18 mouse cellular contexts compared by ENCODE assay signal in the genomic region with DNA sequence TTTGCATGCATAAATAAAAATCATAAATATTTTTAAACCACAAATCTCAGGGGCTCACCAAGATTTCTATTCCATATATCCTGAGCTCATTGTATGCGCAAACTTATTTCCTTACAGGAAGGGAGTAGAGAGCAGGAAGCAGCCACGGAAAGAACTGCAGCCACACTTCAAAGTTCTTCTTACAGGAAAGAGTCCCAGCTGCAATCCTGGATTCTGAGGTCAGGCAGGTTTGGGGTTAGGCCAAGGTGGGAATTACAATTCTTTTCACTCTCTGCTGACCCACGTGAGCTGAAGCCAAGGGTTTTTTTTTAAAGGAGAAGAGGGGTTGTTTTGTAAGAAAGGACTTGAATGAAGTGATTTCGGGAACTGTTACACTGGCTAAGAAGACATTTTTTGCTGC. TPM values are rescaled to one million over a fixed set of nuclear protein-coding genes. Genes with fewer than 3 reads are reported as not detected.
DNase-seq lines count a peak whose midpoint lies in the region; ATAC-seq lines count a peak whose summit lies in the region.
"Had no signal": no experiment of that assay in that cellular context is flagged by ENCODE, and none has a peak within 500 bp of the region (broad histone marks: within the 10 kb centered on the region; RNA-seq: fewer than 3 reads in every experiment).

No protein-coding gene starts in this region.

- no peaks in the 10 kb centered on the region for H3K4me1 ChIP-seq in forebrain, embryonic 14.5 days (ENCODE audit: control insufficient read depth, insufficient read depth, low read length)
- H3K4me1 ChIP-seq: hindbrain, embryonic 13.5 days had no signal

- no peaks in the 10 kb centered on the region for H3K36me3 ChIP-seq in forebrain, embryonic 14.5 days (ENCODE audit: control insufficient read depth, insufficient read depth, low read length)
- H3K36me3 ChIP-seq: hindbrain, embryonic 13.5 days; limb, embryonic 15.5 days had no signal

- H3K4me2 ChIP-seq in forebrain, embryonic 14.5 days (ENCODE audit: low read length): no peak overlapping the region
- H3K4me2 ChIP-seq: hindbrain, embryonic 13.5 days; limb, embryonic 15.5 days had no signal

- DNase-seq in kidney, adult 9 months: peak; percentile 42
- no peak for DNase-seq in kidney, adult 8-10 months
- DNase-seq in heart, adult 9 months (ENCODE audit: low spot score in 2 of 2): peak; percentile 50 to 72
- DNase-seq in heart, postnatal 25 days (ENCODE audit: low spot score): peak; percentile 12
- DNase-seq in lung, postnatal 10 days: peak; percentile 56
- DNase-seq in forebrain, embryonic 14.5 days (ENCODE audit: low spot score): no peak
- DNase-seq in cerebellum, postnatal 25 days: no peak
- DNase-seq in layer of hippocampus, postnatal 14 days (ENCODE audit: low spot score in 2 of 2): no peak
- DNase-seq: cerebellum, adult 11 months; right cerebral cortex, postnatal 14 days; thymus, postnatal 14 days had no signal

- no peak overlapping the region for H3K9ac ChIP-seq in forebrain, embryonic 14.5 days (ENCODE audit: low read length)
- H3K9ac ChIP-seq: hindbrain, embryonic 13.5 days; limb, embryonic 15.5 days had no signal

- no peaks in the 10 kb centered on the region for H3K27me3 ChIP-seq in forebrain, embryonic 14.5 days (replicated peaks; ENCODE audit: control insufficient read depth, insufficient read depth, low read length)
- H3K27me3 ChIP-seq: hindbrain, embryonic 13.5 days; limb, embryonic 15.5 days had no signal

- H3K27ac ChIP-seq in forebrain, embryonic 14.5 days (ENCODE audit: low read depth, low read length): no peak overlapping the region
- H3K27ac ChIP-seq: hindbrain, embryonic 13.5 days; limb, embryonic 15.5 days had no signal

- no peaks in the 10 kb centered on the region for H3K9me3 ChIP-seq in forebrain, embryonic 14.5 days (replicated peaks; ENCODE audit: control insufficient read depth, low read length)
- H3K9me3 ChIP-seq: hindbrain, embryonic 13.5 days; limb, embryonic 15.5 days had no signal

- 45% methylated on average over 4 of the region's 4 CpGs for whole genome bisulfite sequencing in forebrain, embryonic 14.5 days

- ATAC-seq in forebrain, embryonic 14.5 days: no peak
- ATAC-seq: intestine, postnatal 0 days had no signal

- intact Hi-C loops in heart, postnatal 25 days (cut with DNase I): no loop called here

- H3K4me3 ChIP-seq in forebrain, embryonic 14.5 days (ENCODE audit: low read depth, low read length): no peak overlapping the region
- H3K4me3 ChIP-seq: hindbrain, embryonic 13.5 days; limb, embryonic 15.5 days had no signal

RNA-seq across cellular contexts. Expression of a gene that starts 49.9 kb away (rescaled TPM):
- total RNA-seq in heart, postnatal 25 days (2021): not detected
- polyA plus RNA-seq in forebrain, embryonic 14.5 days (2014; fragmentation: Nextera tagmentation; extraction: Ambion mirVana): 3.1 and 3.6 TPM in 2 replicates
- 1 to 10 TPM; 1.7 to 3.0 TPM for total RNA-seq in layer of hippocampus, postnatal 14 days (2021)
- total RNA-seq: megakaryocyte progenitor cell, adult 5-6 weeks; MEL; monocyte, adult 5-6 weeks had no signal
- polyA plus RNA-seq: C2C12 had no signal

Comparison
In these comparisons a context has a peak if more than half of its experiments do, and no peak if none do; other contexts are left out.
1. DNase-seq: peak in kidney, adult 9 months (single experiment), heart, adult 9 months (2 of 2), heart, postnatal 25 days (single experiment) and lung, postnatal 10 days (single experiment); none in kidney, adult 8-10 months (0 of 2), forebrain, embryonic 14.5 days (single experiment), cerebellum, postnatal 25 days (0 of 2) and layer of hippocampus, postnatal 14 days (0 of 2).